In genomic region chr2:73085669-73086304, GRCm38 (mm10) we compare ENCODE assay signal across 8 mouse cellular contexts.
DNase-seq lines count a peak whose midpoint lies in the region; ATAC-seq lines count a peak whose summit lies in the region.

No protein-coding gene starts in this region.

- peak overlapping the region; percentile 26; the same call in 1 of the 2 replicates for H3K9ac ChIP-seq in heart, embryonic 16.5 days (ENCODE audit: low read length)

- peak; percentile 81 for ATAC-seq in heart, embryonic 16.5 days (replicated peaks; ENCODE audit: extremely low read depth, insufficient read depth, low FRiP score)
- ATAC-seq in inflammation-experienced regulatory T-cells, adult 6 months: no peak

- peak; percentile 13 to 37 for DNase-seq in cerebellum, postnatal 25 days
- no peak for DNase-seq in cerebellum, adult 11-12 months
- DNase-seq in embryo, embryonic 11 days: peak; percentile 53
- peak; percentile 45 for DNase-seq in layer of hippocampus, adult 11-12 months (ENCODE audit: low spot score)
- DNase-seq in lung, postnatal 4 days: peak; percentile 39 to 71
- DNase-seq in right cerebral cortex, postnatal 4 days: peak; percentile 68

- H3K27me3 ChIP-seq in heart, embryonic 16.5 days (ENCODE audit: control insufficient read depth, insufficient read depth, low read length): no peaks in the 10 kb centered on the region

- 8% methylated on average over 8 of the region's 8 CpGs for WGBS in heart, embryonic 16.5 days

- H3K4me1 ChIP-seq in heart, embryonic 16.5 days (ENCODE audit: control insufficient read depth, insufficient read depth, low read length): peaks cover 10% of the 10 kb centered on the region

- peak overlapping the region; percentile 36; the same call in 1 of the 2 replicates for H3K4me2 ChIP-seq in heart, embryonic 16.5 days (ENCODE audit: low read depth, low read length)

- H3K36me3 ChIP-seq in heart, embryonic 16.5 days (ENCODE audit: control insufficient read depth, insufficient read depth): no peaks in the 10 kb centered on the region

- H3K27ac ChIP-seq in heart, embryonic 16.5 days (ENCODE audit: low read length): peak overlapping the region; percentile 23; the same call in 1 of the 2 replicates

- no peak overlapping the region for H3K4me3 ChIP-seq in heart, embryonic 16.5 days (ENCODE audit: low read length)

- H3K9me3 ChIP-seq in heart, embryonic 16.5 days (replicated peaks; ENCODE audit: control insufficient read depth, low read length): no peaks in the 10 kb centered on the region
